Mouse (Mus musculus) forebrain, embryonic 10.5 days (tissue): ENCODE data around the gene Ppil4. TPM values are rescaled to one million over a fixed set of nuclear protein-coding genes. Genes with fewer than 3 reads are reported as not detected.
A peak's percentile ranks its signal among the peaks of the same experiment; 100 is the strongest.

Experiments used
- DNase-seq: peaks from one replicate; pipeline ENCODE4 v3.0.0-alpha.2; 2017; ENCODE audit warnings: low spot score; ENCODE audit errors: extremely low spot score
- H3K27ac ChIP-seq: fragments of 300-500 bp; sonication (generic); 2 replicates; pipeline ENCODE4 v1.5.1; 2016; ENCODE audit warnings: mild to moderate bottlenecking
- H3K27me3 ChIP-seq: fragments of 300-500 bp; sonication (generic); 2 replicates; pipeline ENCODE4 v1.6.1; 2016; ENCODE audit warnings: mild to moderate bottlenecking; ENCODE audit not compliant: poor library complexity, severe bottlenecking
- H3K36me3 ChIP-seq: fragments of 300-500 bp; sonication (generic); replicated peaks from 2 replicates; pipeline ENCODE4 v1.6.1; 2016; ENCODE audit warnings: mild to moderate bottlenecking, moderate library complexity
- H3K4me1 ChIP-seq: fragments of 300-500 bp; sonication (generic); 2 replicates; pipeline ENCODE4 v1.6.1; 2016
- H3K4me3 ChIP-seq: fragments of 300-500 bp; sonication (generic); 2 replicates; pipeline ENCODE4 v1.5.1; 2016; ENCODE audit warnings: mild to moderate bottlenecking, moderate library complexity
- H3K9me3 ChIP-seq: fragments of 300-500 bp; sonication (generic); 2 replicates; pipeline ENCODE4 v1.6.1; 2016; ENCODE audit warnings: mild to moderate bottlenecking, moderate library complexity
- WGBS: fragments of 180-500 bp; shearing (Covaris S2); methylation state at CpG from one replicate; pipeline ENCODE4 v1.1.7; 2016; 5-methylcytosine and 5-hydroxymethylcytosine counted together
- polyA plus RNA-seq: library from polyadenylated mRNA; unstranded; fragments of >200 nt; fragmentation: Nextera tagmentation; extraction: Ambion mirVana; gene quantifications from 2 replicates; pipeline ENCODE4 v1.2.1, GENCODE M21; 2016

The Ppil4 gene
- polyA plus RNA-seq, 1 experiment from 2014 or later, result 43.4 TPM

DNA sequence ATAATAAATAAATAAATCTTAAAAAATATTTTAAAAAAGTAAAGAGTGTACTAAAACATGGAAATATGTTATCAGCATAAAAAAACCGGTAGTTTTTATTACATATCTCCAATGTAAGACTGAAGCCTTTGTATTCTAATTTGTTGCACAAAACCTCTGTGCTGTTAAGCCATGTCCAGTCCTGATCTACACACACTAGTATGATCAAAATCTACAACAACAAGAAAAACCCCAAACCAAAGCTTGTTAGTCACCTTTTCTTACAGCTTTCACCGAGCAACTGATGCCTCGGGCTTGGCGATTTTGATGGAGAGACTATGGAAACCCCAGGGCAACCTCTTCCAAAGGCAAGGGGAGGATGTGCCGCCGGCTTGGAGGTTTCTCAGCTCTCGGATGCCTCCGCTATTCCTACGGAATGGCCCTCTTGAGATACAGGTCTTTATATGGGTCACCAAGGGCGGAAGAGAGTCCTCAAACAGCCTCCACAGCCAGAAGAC lies 389 bp upstream of the Ppil4 start:
- peak overlapping the region; percentile 94 for H3K27ac ChIP-seq
- peaks cover 40% of the 10 kb centered on the region for H3K36me3 ChIP-seq
- peaks cover 18% of the 10 kb centered on the region for H3K4me1 ChIP-seq
- DNase-seq, result no peak
- H3K4me3 ChIP-seq, result peak overlapping the region; percentile 87
- H3K9me3 ChIP-seq, result no peaks in the 10 kb centered on the region
- WGBS, result under 1% methylated on average over 10 of the region's 10 CpGs
- H3K27me3 ChIP-seq, result no peaks in the 10 kb centered on the region

DNA sequence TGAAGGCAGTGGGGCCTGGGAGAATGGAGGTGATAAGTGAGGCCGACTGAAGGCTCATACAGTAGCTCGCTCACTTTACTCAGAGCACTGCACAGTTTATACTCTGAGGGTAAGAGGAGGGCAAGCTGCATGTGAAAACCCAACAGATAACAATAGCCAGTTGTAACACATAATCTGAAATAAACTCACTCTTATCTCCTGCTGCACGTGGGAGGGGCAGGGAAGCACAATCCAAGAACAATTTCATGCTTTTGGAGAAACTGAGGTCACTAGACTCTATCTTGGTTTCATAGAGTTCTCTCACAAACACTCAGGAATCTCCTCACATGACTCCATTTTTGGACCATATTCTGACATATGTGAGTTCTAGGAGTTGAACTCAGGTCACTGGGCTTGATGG lies 8.6 kb downstream of the Ppil4 start:
- WGBS, result 94% methylated on average over 3 of the region's 3 CpGs
- peaks cover 99% of the 10 kb centered on the region for H3K36me3 ChIP-seq

DNA sequence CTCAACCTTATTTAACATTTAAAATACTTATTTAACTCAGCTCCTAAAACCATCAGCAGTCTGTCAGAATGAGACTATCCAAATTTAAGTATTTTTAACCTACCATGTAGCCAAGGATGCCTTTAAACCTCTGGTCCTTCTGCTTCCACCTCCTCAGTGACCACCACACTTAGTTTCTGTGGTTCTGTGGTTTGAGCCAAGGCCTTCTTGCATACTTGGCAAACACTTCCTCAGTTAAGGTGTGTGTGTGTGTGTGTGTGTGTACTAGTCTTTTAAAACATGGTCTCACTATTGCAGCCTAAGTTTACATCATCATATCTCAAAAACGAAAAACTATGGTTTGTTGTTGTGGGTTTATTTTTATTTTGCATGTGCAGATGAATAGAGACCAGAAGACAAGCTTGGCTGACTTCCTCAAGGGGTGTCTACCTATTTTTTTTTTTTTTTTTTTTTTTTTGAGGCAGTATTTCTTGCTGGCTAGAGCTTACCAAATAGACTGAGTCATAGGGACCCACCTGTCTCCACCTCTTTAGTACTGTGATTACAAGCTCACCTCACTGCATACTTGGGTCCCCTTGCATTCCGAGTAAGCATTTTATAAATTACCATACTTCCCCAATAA lies 9.9 kb downstream of the Ppil4 start:
- Histone ChIP-seq H3K27ac (no peak overlapping the region), H3K4me1 (no peaks in the 10 kb centered on the region), H3K27me3 (no peaks in the 10 kb centered on the region), H3K9me3 (no peaks in the 10 kb centered on the region), H3K4me3 (no peak overlapping the region), H3K36me3 (peaks cover 99% of the 10 kb centered on the region)
- WGBS, result 89% methylated on average over 2 of the region's 2 CpGs
- DNase-seq, result no peak

More for the DNA sequence above, 8.6 kb downstream of the Ppil4 start:
- Histone ChIP-seq H3K4me1 (no peaks in the 10 kb centered on the region), H3K27ac (no peak overlapping the region), H3K27me3 (no peaks in the 10 kb centered on the region), H3K4me3 (no peak overlapping the region), H3K9me3 (no peaks in the 10 kb centered on the region)
- DNase-seq, result no peak

- 50% methylated on average over 2 of the region's 2 CpGs for WGBS
- Histone ChIP-seq H3K4me3 (no peak overlapping the region), H3K27ac (no peak overlapping the region), H3K36me3 (peaks cover 90% of the 10 kb centered on the region), H3K4me1 (no peaks in the 10 kb centered on the region), H3K27me3 (no peaks in the 10 kb centered on the region), H3K9me3 (no peaks in the 10 kb centered on the region)
- DNase-seq, result peak; percentile 30
Measured at GRCm38 (mm10) chr10:7809937-7810336, 17.2 kb downstream of the Ppil4 start.

DNA sequence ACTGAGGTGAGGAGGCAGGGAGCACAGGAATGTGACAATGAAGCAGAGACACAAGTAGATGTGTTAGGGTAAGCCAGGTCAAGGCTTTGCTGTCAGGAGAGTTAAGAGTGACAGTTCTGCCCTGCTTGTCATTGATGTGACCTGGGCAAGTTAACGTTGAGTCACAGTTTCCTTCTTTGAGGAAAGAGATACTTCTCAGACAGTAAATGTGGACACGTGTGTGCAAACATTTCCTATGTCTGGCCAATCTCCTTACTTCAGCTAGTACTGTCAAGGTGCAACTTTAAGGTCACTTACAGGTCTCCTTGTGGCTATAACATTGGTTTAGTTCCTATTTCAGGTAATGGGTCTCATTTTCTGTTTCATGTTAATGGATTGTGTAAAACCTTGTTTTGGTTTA lies 23.8 kb downstream of the Ppil4 start:
- Histone ChIP-seq H3K4me1 (no peaks in the 10 kb centered on the region), H3K27me3 (no peaks in the 10 kb centered on the region), H3K9me3 (no peaks in the 10 kb centered on the region), H3K27ac (no peak overlapping the region), H3K4me3 (no peak overlapping the region), H3K36me3 (peaks cover 84% of the 10 kb centered on the region)
- DNase-seq, result no peak
- WGBS, result 90% methylated on average over 2 of the region's 2 CpGs

DNA sequence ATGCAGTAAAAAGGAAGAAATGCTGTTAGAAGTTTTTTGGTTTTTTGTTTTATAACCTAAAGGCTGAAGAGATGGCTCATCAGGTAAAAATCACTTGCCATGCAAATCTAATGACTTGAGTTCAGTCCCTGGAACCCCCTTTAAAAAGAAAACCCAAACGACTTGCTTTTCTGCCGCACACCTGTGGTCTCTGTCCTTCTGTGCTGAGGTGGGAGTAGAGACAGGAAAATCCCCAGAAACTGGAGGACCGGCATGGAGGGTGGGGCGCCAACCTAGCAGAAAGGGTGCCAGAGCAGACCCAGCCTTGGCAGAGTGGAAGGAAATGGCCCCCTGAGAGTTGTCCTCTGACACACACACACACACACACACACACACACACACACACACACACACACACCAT lies 26.0 kb downstream of the Ppil4 start:
- Histone ChIP-seq H3K27ac (no peak overlapping the region), H3K4me3 (no peak overlapping the region), H3K4me1 (no peaks in the 10 kb centered on the region), H3K9me3 (no peaks in the 10 kb centered on the region), H3K27me3 (no peaks in the 10 kb centered on the region), H3K36me3 (peaks cover 88% of the 10 kb centered on the region)
- 91% methylated on average over 4 of the region's 4 CpGs for WGBS
- DNase-seq, result no peak

DNA sequence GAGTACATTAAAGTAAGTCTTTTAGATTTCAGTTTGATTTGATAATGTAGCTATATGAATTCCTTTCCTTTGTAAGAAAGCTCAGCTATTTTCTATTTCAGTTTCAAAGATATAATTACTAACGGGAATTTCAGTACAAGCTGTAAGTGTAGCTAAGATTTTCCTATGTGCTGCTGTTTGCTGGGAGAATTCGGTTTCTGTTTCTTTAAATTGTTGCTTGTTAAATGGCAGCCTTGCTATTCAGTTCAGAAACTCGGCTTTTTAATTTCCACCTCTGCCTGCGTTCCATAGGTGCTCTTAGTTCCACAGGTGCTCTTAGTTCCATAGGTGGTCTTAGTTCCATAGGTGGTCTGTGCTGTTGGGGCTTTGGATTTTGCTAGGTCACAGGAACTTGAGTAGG lies 26.5 kb downstream of the Ppil4 start:
- Histone ChIP-seq H3K36me3 (peaks cover 91% of the 10 kb centered on the region), H3K27me3 (no peaks in the 10 kb centered on the region), H3K4me1 (no peaks in the 10 kb centered on the region), H3K9me3 (no peaks in the 10 kb centered on the region), H3K4me3 (no peak overlapping the region), H3K27ac (no peak overlapping the region)
- 91% methylated on average over 4 of the region's 4 CpGs for WGBS
- DNase-seq, result no peak

GRCm38 (mm10) chr10:7819603-7820002 lies 26.9 kb downstream of the Ppil4 start:
- 95% methylated on average over 4 of the region's 4 CpGs for WGBS
- no peaks in the 10 kb centered on the region for H3K4me1 ChIP-seq
- H3K4me3 ChIP-seq, result no peak overlapping the region
- H3K9me3 ChIP-seq, result no peaks in the 10 kb centered on the region
- no peak overlapping the region for H3K27ac ChIP-seq
- no peaks in the 10 kb centered on the region for H3K27me3 ChIP-seq
- no peak for DNase-seq
- H3K36me3 ChIP-seq, result peaks cover 86% of the 10 kb centered on the region

DNA sequence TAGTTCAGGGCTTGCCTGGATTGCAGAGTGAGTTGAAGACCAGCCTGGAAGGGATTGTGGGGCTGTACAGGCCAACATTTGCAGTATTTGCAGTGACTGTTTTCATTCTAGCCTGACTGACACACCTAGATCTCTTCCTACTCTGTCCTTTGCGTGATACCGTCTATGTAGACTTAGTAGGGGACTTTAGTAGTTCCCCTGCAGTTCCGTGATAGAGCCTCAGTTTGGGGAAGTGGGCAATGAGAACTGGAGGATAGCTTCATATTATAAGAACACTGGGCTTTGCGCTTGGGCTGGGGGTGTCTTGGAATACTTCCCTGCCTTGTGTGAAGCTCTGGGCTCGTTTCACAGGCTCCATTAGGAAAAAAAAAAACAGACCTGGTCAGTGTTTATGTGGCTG lies 27.5 kb downstream of the Ppil4 start:
- peaks cover 84% of the 10 kb centered on the region for H3K36me3 ChIP-seq
- H3K9me3 ChIP-seq, result no peaks in the 10 kb centered on the region
- no peaks in the 10 kb centered on the region for H3K27me3 ChIP-seq
- H3K4me1 ChIP-seq, result no peaks in the 10 kb centered on the region
- H3K4me3 ChIP-seq, result no peak overlapping the region
- WGBS, result 92% methylated on average over 5 of the region's 5 CpGs
- H3K27ac ChIP-seq, result no peak overlapping the region
- no peak for DNase-seq

DNA sequence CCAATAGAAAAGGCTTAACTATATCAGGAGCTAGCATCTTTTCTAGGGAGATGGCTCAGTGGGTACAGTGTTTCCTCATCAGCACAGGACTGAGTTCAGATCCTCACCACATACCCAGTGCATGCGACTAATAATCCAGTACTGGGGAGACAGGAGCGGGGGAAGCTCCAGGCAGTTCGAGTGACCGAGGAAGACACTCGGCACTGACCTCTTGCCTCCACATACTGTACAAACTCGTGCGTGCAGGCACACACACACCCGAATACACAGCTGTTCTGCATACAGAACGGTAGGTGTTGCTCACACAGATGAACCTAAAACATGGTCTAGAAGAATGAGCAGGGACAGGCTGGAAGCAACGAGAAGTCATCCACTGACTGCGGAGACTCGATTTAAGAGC lies 29.3 kb downstream of the Ppil4 start:
- no peaks in the 10 kb centered on the region for H3K9me3 ChIP-seq
- 97% methylated on average over 12 of the region's 12 CpGs for WGBS
- H3K27ac ChIP-seq, result no peak overlapping the region
- DNase-seq, result no peak
- no peaks in the 10 kb centered on the region for H3K4me1 ChIP-seq
- H3K4me3 ChIP-seq, result no peak overlapping the region
- peaks cover 79% of the 10 kb centered on the region for H3K36me3 ChIP-seq
- no peaks in the 10 kb centered on the region for H3K27me3 ChIP-seq

DNA sequence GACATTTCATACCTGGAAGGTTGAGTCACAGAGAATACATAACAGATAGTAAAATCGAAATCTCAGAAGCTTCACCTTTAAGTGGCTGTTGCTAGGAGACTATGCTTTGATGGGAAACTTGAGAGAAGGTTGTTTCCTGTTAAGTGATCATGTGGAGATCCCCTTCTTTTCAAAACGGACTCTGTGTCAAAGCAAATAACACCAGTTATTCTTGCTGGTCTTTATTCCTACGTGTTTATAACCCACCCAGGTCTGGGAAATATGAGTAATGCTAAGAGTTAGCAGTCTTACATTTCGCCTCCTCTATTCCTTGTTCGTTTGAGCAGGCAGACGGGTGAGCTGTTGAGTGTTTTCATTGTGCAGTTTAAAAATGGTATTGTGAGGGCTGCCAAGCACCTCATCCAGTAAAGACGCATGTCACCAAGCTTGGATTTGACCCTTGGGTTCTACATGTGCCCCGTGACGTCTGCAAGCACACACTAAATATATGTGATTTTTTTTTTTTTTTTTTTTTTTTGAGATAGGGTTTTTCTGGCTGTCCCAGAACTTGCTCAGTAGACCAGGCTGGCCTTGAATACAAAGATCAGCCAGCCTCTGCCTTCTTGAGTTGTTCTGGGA lies 32.1 kb downstream of the Ppil4 start:
- Histone ChIP-seq H3K27ac (no peak overlapping the region), H3K36me3 (peaks cover 55% of the 10 kb centered on the region), H3K9me3 (no peaks in the 10 kb centered on the region), H3K27me3 (no peaks in the 10 kb centered on the region), H3K4me3 (no peak overlapping the region), H3K4me1 (no peaks in the 10 kb centered on the region)
- DNase-seq, result no peak
- 93% methylated on average over 9 of the region's 9 CpGs for WGBS

DNA sequence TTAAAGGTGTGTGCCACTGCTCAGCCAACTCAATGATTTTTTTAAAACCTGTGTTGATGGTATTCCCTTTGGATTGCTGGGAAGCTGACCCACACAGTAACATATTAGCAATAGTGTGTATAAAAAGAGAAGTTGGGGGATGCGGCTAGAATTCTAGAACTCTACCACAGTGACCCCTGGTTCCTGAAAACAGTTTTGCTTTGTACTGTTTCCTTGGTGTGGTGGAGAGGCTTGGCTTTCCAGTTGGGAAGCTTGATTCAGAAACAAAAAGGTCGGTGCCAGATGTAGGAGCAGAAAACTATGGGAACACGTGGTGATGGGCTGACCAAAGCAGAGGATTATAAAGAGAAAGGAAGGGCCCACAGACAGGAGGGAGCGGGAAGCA lies 32.6 kb downstream of the Ppil4 start:
- peaks cover 52% of the 10 kb centered on the region for H3K36me3 ChIP-seq
- H3K27ac ChIP-seq, result no peak overlapping the region
- no peaks in the 10 kb centered on the region for H3K4me1 ChIP-seq
- H3K27me3 ChIP-seq, result no peaks in the 10 kb centered on the region
- no peaks in the 10 kb centered on the region for H3K9me3 ChIP-seq
- 89% methylated on average over 4 of the region's 4 CpGs for WGBS
- DNase-seq, result no peak
- no peak overlapping the region for H3K4me3 ChIP-seq

GRCm38 (mm10) chr10:7826106-7826505 lies 33.4 kb downstream of the Ppil4 start:
- Histone ChIP-seq H3K27ac (no peak overlapping the region), H3K27me3 (no peaks in the 10 kb centered on the region), H3K36me3 (peaks cover 43% of the 10 kb centered on the region), H3K4me1 (no peaks in the 10 kb centered on the region), H3K4me3 (no peak overlapping the region), H3K9me3 (no peaks in the 10 kb centered on the region)
- 91% methylated on average over 9 of the region's 9 CpGs for WGBS
- DNase-seq, result no peak
